Mouse (Mus musculus): ENCODE results near the gene Ttc33.

Gene Ttc33

GRCm38 (mm10) chr15:5241304-5242201, 56.2 kb downstream of the Ttc33 start:
- DNase-seq (ENCODE audit: low spot score in 2 of 2) = peak in 1 of 2 experiments; percentile 26

- peak; percentile 74 to 81 for DNase-seq (ENCODE audit: low spot score in 2 of 2)
Measured at GRCm38 (mm10) chr15:5242241-5243035, 57.1 kb downstream of the Ttc33 start.

GRCm38 (mm10) chr15:5243036-5243958, 58.0 kb downstream of the Ttc33 start:
- peak in 1 of 2 experiments; percentile 27 for DNase-seq (ENCODE audit: low spot score in 2 of 2)

GRCm38 (mm10) chr15:5243959-5244905, 58.9 kb downstream of the Ttc33 start, which contains the start of gene Ptger4:
Ptger4 (minus strand) TSS chr15:5244187.
- DNase-seq (ENCODE audit: low spot score in 2 of 2) = peak; percentile 97

- no peak for DNase-seq (ENCODE audit: low spot score in 2 of 2)
Measured at GRCm38 (mm10) chr15:5250182-5250581, 64.9 kb downstream of the Ttc33 start.

- DNase-seq (ENCODE audit: low spot score in 2 of 2) = no peak
Measured at GRCm38 (mm10) chr15:5260183-5260582, 74.9 kb downstream of the Ttc33 start.

- DNase-seq (ENCODE audit: low spot score in 2 of 2) = no peak
Measured at GRCm38 (mm10) chr15:5261004-5261403, 75.7 kb downstream of the Ttc33 start.

- DNase-seq (ENCODE audit: low spot score in 2 of 2) = no peak
Measured at GRCm38 (mm10) chr15:5262095-5262667, 76.9 kb downstream of the Ttc33 start.

GRCm38 (mm10) chr15:5262874-5263504, 77.7 kb downstream of the Ttc33 start:
- peak in 1 of 2 experiments; percentile 13 for DNase-seq (ENCODE audit: low spot score in 2 of 2)

GRCm38 (mm10) chr15:5266095-5266494, 80.8 kb downstream of the Ttc33 start:
- no peak for DNase-seq (ENCODE audit: low spot score in 2 of 2)
